In genomic region chr17:23853292-23853691, GRCm38 (mm10) we compare ENCODE assay signal across 9 mouse cellular contexts. TPM values are rescaled to one million over a fixed set of nuclear protein-coding genes. Genes with fewer than 3 reads are reported as not detected.
DNase-seq lines count a peak whose midpoint lies in the region; ATAC-seq lines count a peak whose summit lies in the region.
"Had no signal": no experiment of that assay in that cellular context is flagged by ENCODE, and none has a peak within 500 bp of the region (broad histone marks: within the 10 kb centered on the region; RNA-seq: fewer than 3 reads in every experiment).

No protein-coding gene starts in this region.

- H3K27me3 ChIP-seq in forebrain, embryonic 14.5 days (replicated peaks; ENCODE audit: control insufficient read depth, insufficient read depth, low read length) = no peaks in the 10 kb centered on the region

- no peak overlapping the region for H3K4me2 ChIP-seq in forebrain, embryonic 14.5 days (ENCODE audit: low read length)

- no peaks in the 10 kb centered on the region for H3K4me1 ChIP-seq in forebrain, embryonic 14.5 days (ENCODE audit: control insufficient read depth, insufficient read depth, low read length)

- no peak overlapping the region for H3K27ac ChIP-seq in forebrain, embryonic 14.5 days (ENCODE audit: low read depth, low read length)

- no peaks in the 10 kb centered on the region for H3K9me3 ChIP-seq in forebrain, embryonic 14.5 days (replicated peaks; ENCODE audit: control insufficient read depth, low read length)

- 43% methylated on average over 5 of the region's 5 CpGs for WGBS in forebrain, embryonic 14.5 days

- H3K9ac ChIP-seq in forebrain, embryonic 14.5 days (ENCODE audit: low read length) = no peak overlapping the region

- no peaks in the 10 kb centered on the region for H3K36me3 ChIP-seq in forebrain, embryonic 14.5 days (ENCODE audit: control insufficient read depth, insufficient read depth, low read length)

- ATAC-seq in forebrain, embryonic 14.5 days = no peak

- DNase-seq in gastrocnemius, adult 18-20 months (ENCODE audit: low spot score) = peak; percentile 11
- no peak for DNase-seq in gastrocnemius, postnatal 25 days
- peak; percentile 76 for DNase-seq in 416B (ENCODE audit: low read depth)
- peak; percentile 59 for DNase-seq in ZHBTc4 (ENCODE audit: low read depth, low spot score)
- peak; percentile 58 for DNase-seq in forebrain, embryonic 14.5 days (ENCODE audit: low spot score)
- peak; percentile 81 for DNase-seq in kidney, postnatal 10 days
- peak; percentile 53 for DNase-seq in mesoderm, embryonic 11.5 days (ENCODE audit: low read depth, low spot score)
- peak; percentile 74 for DNase-seq in thymus, postnatal 14 days

- no peak overlapping the region for H3K4me3 ChIP-seq in forebrain, embryonic 14.5 days (ENCODE audit: low read depth, low read length)

RNA-seq across cellular contexts. Expression of gene Prss41, which starts 9.3 kb away (rescaled TPM):
- total RNA-seq in gastrocnemius, adult 18-20 months (2021) = not detected
- total RNA-seq in gastrocnemius, postnatal 25 days (2021) = not detected
- 0.31 and 0.66 TPM in 2 replicates for polyA plus RNA-seq in forebrain, embryonic 14.5 days (2014; fragmentation: Nextera tagmentation; extraction: Ambion mirVana)

RNA-seq across cellular contexts. Expression of gene Prss32, which starts 9.6 kb away (rescaled TPM):
- not detected for total RNA-seq in gastrocnemius, adult 18-20 months (2021)
- total RNA-seq in gastrocnemius, postnatal 25 days (2021) = not detected
- polyA plus RNA-seq in forebrain, embryonic 14.5 days (2014; fragmentation: Nextera tagmentation; extraction: Ambion mirVana) = not detected in 2 replicates

RNA-seq across cellular contexts. Expression of gene Prss21, which starts 14.6 kb away (rescaled TPM):
- total RNA-seq in gastrocnemius, adult 18-20 months (2021) = not detected
- total RNA-seq in gastrocnemius, postnatal 25 days (2021) = not detected
- polyA plus RNA-seq in forebrain, embryonic 14.5 days (2014; fragmentation: Nextera tagmentation; extraction: Ambion mirVana) = not detected in 2 replicates
- polyA plus RNA-seq: large intestine, adult 2 months had no signal

RNA-seq across cellular contexts. Expression of gene Prss33, which starts 17.4 kb away (rescaled TPM):
- not detected for total RNA-seq in gastrocnemius, adult 18-20 months (2021)
- not detected for total RNA-seq in gastrocnemius, postnatal 25 days (2021)
- not detected in 2 replicates for polyA plus RNA-seq in forebrain, embryonic 14.5 days (2014; fragmentation: Nextera tagmentation; extraction: Ambion mirVana)

RNA-seq across cellular contexts. Expression of gene Elob, which starts 24.4 kb away (rescaled TPM):
- total RNA-seq in gastrocnemius, adult 18-20 months (2021) = 100 to 1,000 TPM; 394 to 418 TPM
- total RNA-seq in gastrocnemius, postnatal 25 days (2021) = 100 to 1,000 TPM; 237 to 267 TPM
- polyA plus RNA-seq in forebrain, embryonic 14.5 days (2014; fragmentation: Nextera tagmentation; extraction: Ambion mirVana) = 1,202 and 1,508 TPM in 2 replicates
